Comparison of ENCODE assay signal across 12 mouse cellular contexts in genomic region chr1:62784084-62784392, GRCm38 (mm10).
DNase-seq lines count a peak whose midpoint lies in the region; ATAC-seq and TF ChIP-seq lines count a peak whose summit lies in the region.
"Had no signal": no experiment of that assay in that cellular context is flagged by ENCODE, and none has a peak within 500 bp of the region (broad histone marks: within the 10 kb centered on the region; RNA-seq: fewer than 3 reads in every experiment).

No protein-coding gene starts in this region.

- H3K27me3 ChIP-seq in limb, embryonic 14.5 days (ENCODE audit: control insufficient read depth, insufficient read depth, low read length) = no peaks in the 10 kb centered on the region
- H3K27me3 ChIP-seq in limb, embryonic 10.5 days (ENCODE audit: low read depth, poor library complexity, severe bottlenecking) = peaks cover 20% of the 10 kb centered on the region
- no peaks in the 10 kb centered on the region for H3K27me3 ChIP-seq in hindbrain, embryonic 11.5 days (ENCODE audit: control insufficient read depth, insufficient read depth, low read length)
- peaks cover 31% of the 10 kb centered on the region for H3K27me3 ChIP-seq in midbrain, embryonic 13.5 days
- H3K27me3 ChIP-seq in liver, embryonic 11.5 days (replicated peaks; ENCODE audit: control insufficient read depth, insufficient read depth, low read length) = 0 out of 2 replicates have a peak, but pooled peaks cover 7% of the 10 kb centered on the region

- WGBS in limb, embryonic 14.5 days = 57% methylated on average over 5 of the region's 5 CpGs
- 71% methylated on average over 5 of the region's 5 CpGs for WGBS in limb, embryonic 10.5 days
- 66% methylated on average over 5 of the region's 5 CpGs for WGBS in hindbrain, embryonic 11.5 days
- 70% methylated on average over 5 of the region's 5 CpGs for WGBS in midbrain, embryonic 13.5 days
- WGBS in liver, embryonic 11.5 days = 77% methylated on average over 5 of the region's 5 CpGs

- peaks cover 31% of the 10 kb centered on the region for H3K36me3 ChIP-seq in limb, embryonic 14.5 days (ENCODE audit: control insufficient read depth, insufficient read depth, low read length)
- peaks cover 86% of the 10 kb centered on the region for H3K36me3 ChIP-seq in limb, embryonic 10.5 days
- H3K36me3 ChIP-seq in hindbrain, embryonic 11.5 days (ENCODE audit: control insufficient read depth, insufficient read depth, low read length) = no peaks in the 10 kb centered on the region
- peaks cover 8% of the 10 kb centered on the region; the same call in 1 of the 2 replicates for H3K36me3 ChIP-seq in midbrain, embryonic 13.5 days
- H3K36me3 ChIP-seq in liver, embryonic 11.5 days (ENCODE audit: control insufficient read depth, insufficient read depth, low read length) = no peaks in the 10 kb centered on the region

- no peak overlapping the region for H3K9ac ChIP-seq in limb, embryonic 14.5 days (ENCODE audit: low read depth, low read length, severe bottlenecking)
- no peak overlapping the region for H3K9ac ChIP-seq in hindbrain, embryonic 11.5 days (ENCODE audit: low read depth, low read length)
- H3K9ac ChIP-seq in midbrain, embryonic 13.5 days (replicated peaks) = no peak overlapping the region
- no peak overlapping the region for H3K9ac ChIP-seq in liver, embryonic 11.5 days (ENCODE audit: low read depth, low read length)
- H3K9ac ChIP-seq: embryonic facial prominence, embryonic 12.5 days had no signal

- H3K4me1 ChIP-seq in limb, embryonic 14.5 days (ENCODE audit: control insufficient read depth, insufficient read depth, low read length) = no peaks in the 10 kb centered on the region; the same call in 1 of the 2 replicates
- peaks cover 13% of the 10 kb centered on the region for H3K4me1 ChIP-seq in limb, embryonic 10.5 days
- H3K4me1 ChIP-seq in hindbrain, embryonic 11.5 days (replicated peaks; ENCODE audit: control insufficient read depth, insufficient read depth, low read length) = 0 out of 2 replicates have a peak, but pooled peaks cover 4% of the 10 kb centered on the region
- H3K4me1 ChIP-seq in midbrain, embryonic 13.5 days (replicated peaks) = peaks cover 29% of the 10 kb centered on the region
- H3K4me1 ChIP-seq in liver, embryonic 11.5 days (replicated peaks; ENCODE audit: control insufficient read depth, insufficient read depth, low read length) = no peaks in the 10 kb centered on the region

- H3K27ac ChIP-seq in limb, embryonic 14.5 days (replicated peaks; ENCODE audit: low read depth, low read length) = no peak overlapping the region
- H3K27ac ChIP-seq in limb, embryonic 10.5 days = no peak overlapping the region
- H3K27ac ChIP-seq in hindbrain, embryonic 11.5 days (ENCODE audit: low read depth, low read length) = no peak overlapping the region
- H3K27ac ChIP-seq in midbrain, embryonic 13.5 days = peak overlapping the region; percentile 54
- H3K27ac ChIP-seq in liver, embryonic 11.5 days (ENCODE audit: low read depth, low read length) = no peak overlapping the region
- H3K27ac ChIP-seq: embryonic facial prominence, embryonic 12.5 days had no signal

- DNase-seq in limb, embryonic 14.5 days (ENCODE audit: low spot score) = peak; percentile 74
- DNase-seq in limb, embryonic 10.5 days (ENCODE audit: low spot score) = no peak
- peak; percentile 88 to 89 for DNase-seq in cerebellum, adult 18-20 months
- no peak for DNase-seq in hindbrain, embryonic 11.5 days (ENCODE audit: low spot score)
- no peak for DNase-seq in kidney, postnatal 36 days
- no peak for DNase-seq in embryo, embryonic 10 days (ENCODE audit: low spot score)
- no peak for DNase-seq in liver, embryonic 11.5 days (ENCODE audit: low spot score)
- DNase-seq: adrenal gland, postnatal 25 days; thymus, postnatal 4 days had no signal

- TF ChIP-seq POLR2A in limb, embryonic 14.5 days (IDR thresholded peaks at IDR 0.05; ENCODE audit: borderline replicate concordance, extremely low read depth, insufficient read depth, insufficient read length) = no peak

- no peaks in the 10 kb centered on the region for H3K9me3 ChIP-seq in limb, embryonic 14.5 days (ENCODE audit: control insufficient read depth, low read length)
- no peaks in the 10 kb centered on the region for H3K9me3 ChIP-seq in limb, embryonic 10.5 days (replicated peaks)
- no peaks in the 10 kb centered on the region for H3K9me3 ChIP-seq in hindbrain, embryonic 11.5 days (ENCODE audit: control insufficient read depth, low read length)
- H3K9me3 ChIP-seq in midbrain, embryonic 13.5 days = no peaks in the 10 kb centered on the region
- H3K9me3 ChIP-seq in liver, embryonic 11.5 days (ENCODE audit: control insufficient read depth, low read length) = no peaks in the 10 kb centered on the region
- H3K9me3 ChIP-seq: embryonic facial prominence, embryonic 12.5 days had no signal

- ATAC-seq in limb, embryonic 14.5 days (ENCODE audit: low FRiP score, low read depth) = 0 out of 2 replicates have a peak, but pooled peaks have one; percentile 21
- peak; percentile 31; the same call in 1 of the 2 replicates for ATAC-seq in hindbrain, embryonic 11.5 days (ENCODE audit: low FRiP score)
- ATAC-seq in midbrain, embryonic 13.5 days = peak; percentile 14; the same call in 1 of the 2 replicates
- ATAC-seq in liver, embryonic 11.5 days (replicated peaks; ENCODE audit: low FRiP score) = no peak
- ATAC-seq: intestine, embryonic 16.5 days had no signal

- H3K4me3 ChIP-seq in limb, embryonic 14.5 days (replicated peaks; ENCODE audit: low read length) = no peak overlapping the region
- H3K4me3 ChIP-seq in limb, embryonic 10.5 days = no peak overlapping the region
- H3K4me3 ChIP-seq in hindbrain, embryonic 11.5 days (ENCODE audit: low read depth, low read length) = no peak overlapping the region
- H3K4me3 ChIP-seq in midbrain, embryonic 13.5 days (replicated peaks) = no peak overlapping the region
- H3K4me3 ChIP-seq in liver, embryonic 11.5 days (ENCODE audit: low read depth, low read length) = no peak overlapping the region
- H3K4me3 ChIP-seq: embryonic facial prominence, embryonic 12.5 days had no signal

- no peak overlapping the region for H3K4me2 ChIP-seq in limb, embryonic 14.5 days (replicated peaks; ENCODE audit: low read depth, low read length, severe bottlenecking)
- no peak overlapping the region for H3K4me2 ChIP-seq in hindbrain, embryonic 11.5 days (replicated peaks; ENCODE audit: low read depth, low read length)
- no peak overlapping the region for H3K4me2 ChIP-seq in midbrain, embryonic 13.5 days (replicated peaks)
- H3K4me2 ChIP-seq in liver, embryonic 11.5 days = no peak overlapping the region
- H3K4me2 ChIP-seq: embryonic facial prominence, embryonic 12.5 days had no signal

Comparison
In these comparisons a context has a peak if more than half of its experiments do, and no peak if none do; other contexts are left out.
1. DNase-seq: peak in limb, embryonic 14.5 days (single experiment) and cerebellum, adult 18-20 months (2 of 2); none in limb, embryonic 10.5 days (single experiment), hindbrain, embryonic 11.5 days (single experiment), kidney, postnatal 36 days (0 of 2), embryo, embryonic 10 days (single experiment) and liver, embryonic 11.5 days (single experiment).